Mouse (Mus musculus): ENCODE results near the gene Cybc1.

The Cybc1 gene

DNA sequence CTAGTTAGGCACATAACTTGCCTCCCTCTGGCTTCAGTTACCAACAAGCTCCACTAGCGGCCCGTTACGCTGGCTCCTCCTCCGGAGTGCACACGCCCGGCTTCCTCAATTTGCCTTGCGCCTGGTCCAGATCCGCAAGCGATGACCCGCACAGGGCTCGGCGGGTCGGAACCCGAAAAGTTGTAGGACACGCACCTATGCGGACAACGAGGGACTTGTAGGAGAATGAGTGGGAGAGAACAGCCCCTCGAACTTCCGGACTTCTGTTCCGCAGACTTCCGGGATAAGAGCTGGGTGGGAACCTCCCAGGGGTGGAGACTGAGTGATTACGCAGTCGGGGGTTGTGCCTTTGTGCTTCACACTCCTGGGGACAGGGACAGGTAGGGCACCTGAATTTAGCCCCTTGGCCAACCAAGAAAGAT, at the start of gene Cybc1:
Gene Cybc1 (minus strand): TSS at position 305 of the 422 bp plus-strand sequence.
- DNase-seq: peak; percentile 72 to 87

DNA sequence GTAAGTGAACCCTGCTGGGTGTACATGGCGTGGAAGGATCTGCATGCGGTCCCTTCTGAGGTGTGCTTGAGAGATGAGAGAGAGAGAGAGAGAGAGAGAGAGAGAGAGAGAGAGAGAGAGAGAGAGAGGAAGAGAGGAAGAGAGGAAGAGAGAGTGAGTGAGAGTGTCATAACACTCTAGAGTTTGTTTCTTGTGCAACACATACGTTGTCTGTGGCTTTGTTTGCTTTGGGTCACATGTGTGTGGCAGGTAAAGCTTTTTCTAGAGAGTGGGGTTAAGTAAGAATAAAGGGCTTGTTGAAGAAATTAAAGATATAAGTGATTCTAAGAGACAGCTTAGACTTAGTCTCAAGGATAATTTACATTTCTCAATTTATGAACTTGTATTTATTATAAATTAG, 48.9 kb upstream of the Cybc1 start:
- no peak for DNase-seq

DNA sequence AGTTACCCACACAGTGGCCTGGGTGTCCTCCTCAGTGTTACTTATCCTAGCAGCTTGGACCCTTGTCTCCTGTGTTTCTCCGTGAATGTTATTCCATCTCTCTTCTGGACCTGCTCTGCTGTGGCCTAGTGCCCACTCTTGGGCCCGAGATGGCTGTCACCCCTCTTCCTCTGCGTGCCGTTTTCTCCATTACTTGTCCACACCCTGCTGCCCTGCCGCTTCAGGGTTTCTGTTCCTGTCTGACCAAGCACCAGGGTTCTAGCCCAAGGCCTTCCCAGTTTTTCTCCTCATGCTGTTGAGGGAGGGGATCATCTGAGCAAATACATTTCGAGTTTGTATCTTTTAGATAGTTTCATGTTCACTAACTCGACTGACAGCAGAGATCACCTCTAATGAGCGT, 48.4 kb upstream of the Cybc1 start:
- DNase-seq: no peak

DNA sequence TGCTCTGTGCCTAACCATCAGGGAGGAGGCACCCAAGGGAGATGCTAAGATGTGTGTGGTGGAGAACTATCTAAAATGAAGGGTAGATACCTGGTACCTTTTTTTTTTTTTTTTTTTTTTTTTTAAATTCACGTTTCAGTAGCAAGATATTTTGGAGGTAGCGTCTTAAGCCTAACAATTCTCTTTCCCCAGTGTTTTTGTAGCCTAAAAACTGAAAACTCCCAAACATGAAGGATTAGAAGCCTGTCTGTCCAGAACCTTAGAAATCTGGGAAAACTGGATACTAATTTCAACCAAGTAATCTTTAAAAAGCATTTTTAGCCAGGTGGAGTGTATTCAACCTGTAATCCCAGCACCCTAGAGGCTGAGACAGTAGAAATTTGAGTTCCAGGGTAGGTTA, 32.0 kb upstream of the Cybc1 start:
- no peak for DNase-seq

DNA sequence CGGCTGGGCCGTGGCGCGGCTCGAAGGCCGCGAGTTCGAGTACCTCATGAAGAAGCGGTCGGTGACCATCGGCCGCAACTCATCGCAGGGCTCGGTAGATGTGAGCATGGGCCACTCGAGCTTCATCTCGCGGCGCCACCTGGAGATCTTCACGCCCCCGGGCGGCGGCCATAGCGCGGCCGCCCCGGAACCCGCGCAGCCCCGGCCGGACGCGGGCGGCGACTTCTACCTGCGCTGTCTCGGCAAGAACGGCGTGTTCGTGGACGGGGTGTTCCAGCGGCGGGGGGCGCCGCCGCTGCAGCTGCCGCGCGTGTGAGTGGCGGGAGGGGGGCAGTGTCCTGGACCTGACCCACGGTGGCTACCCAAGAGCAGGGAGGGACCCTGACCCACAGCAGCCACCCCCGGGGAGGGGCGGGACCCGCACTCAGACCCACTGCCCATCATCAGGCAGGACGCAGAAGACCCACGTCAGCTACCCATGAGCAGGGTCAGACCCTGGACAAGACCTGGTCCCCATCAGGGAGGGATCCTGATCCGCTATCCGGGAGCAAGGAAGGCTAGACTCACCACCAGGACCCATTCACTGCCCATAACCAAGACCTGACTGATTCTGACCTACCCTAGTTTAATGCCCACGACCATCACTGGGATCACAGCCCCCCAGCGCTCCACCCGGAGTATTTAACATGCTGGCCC, 31.2 kb upstream of the Cybc1 start:
- peak; percentile 29 to 45 for DNase-seq

DNA sequence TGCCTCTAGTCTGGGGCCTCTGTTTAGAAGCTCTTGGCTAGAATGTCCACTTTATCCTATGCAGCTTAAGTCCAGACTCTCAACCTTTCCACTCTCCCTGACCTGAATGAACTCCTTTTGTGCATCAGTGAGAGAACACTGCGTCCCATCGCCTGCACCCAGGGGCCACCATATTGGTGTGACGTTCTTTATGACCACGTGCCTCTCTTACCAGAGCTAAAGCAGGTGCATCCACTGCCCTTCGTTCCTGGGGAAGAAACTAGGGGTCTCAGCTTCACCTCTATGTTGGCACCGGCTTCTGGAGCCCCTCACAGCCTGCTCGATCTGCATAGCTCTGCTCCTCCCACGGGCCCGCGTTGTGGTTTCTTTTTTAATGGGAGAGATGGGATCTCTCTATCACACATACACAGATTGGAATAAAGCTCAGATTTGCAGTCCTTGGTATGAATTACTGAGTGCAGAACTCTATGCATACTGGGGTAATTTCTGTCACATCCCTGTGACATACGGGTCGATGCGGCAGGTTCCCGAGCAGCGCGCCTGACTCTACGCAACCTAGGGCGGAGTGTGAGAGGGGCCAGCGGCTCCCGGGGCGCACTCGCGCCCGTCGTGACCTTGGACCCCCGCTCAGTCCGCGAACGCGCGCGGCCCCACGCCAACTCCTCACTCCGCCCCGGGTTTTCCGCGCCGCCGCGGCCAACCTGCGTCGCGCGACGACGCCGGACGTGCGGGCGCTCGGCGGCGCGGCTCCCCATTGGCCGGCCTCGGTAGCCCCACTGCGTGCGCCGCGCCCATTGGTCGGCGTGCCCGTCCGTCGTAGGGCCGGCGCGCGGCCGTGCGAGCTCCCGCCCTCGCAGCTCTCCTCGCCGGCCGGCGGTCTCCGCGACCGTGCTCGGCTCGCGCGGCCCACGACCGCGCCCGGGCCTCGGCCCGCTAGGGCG, 30.3 kb upstream of the Cybc1 start, which contains the start of gene Foxk2:
Gene Foxk2 (plus strand): TSS at position 831 of the 941 bp plus-strand sequence.
- DNase-seq: peak; percentile 73 to 79

DNA sequence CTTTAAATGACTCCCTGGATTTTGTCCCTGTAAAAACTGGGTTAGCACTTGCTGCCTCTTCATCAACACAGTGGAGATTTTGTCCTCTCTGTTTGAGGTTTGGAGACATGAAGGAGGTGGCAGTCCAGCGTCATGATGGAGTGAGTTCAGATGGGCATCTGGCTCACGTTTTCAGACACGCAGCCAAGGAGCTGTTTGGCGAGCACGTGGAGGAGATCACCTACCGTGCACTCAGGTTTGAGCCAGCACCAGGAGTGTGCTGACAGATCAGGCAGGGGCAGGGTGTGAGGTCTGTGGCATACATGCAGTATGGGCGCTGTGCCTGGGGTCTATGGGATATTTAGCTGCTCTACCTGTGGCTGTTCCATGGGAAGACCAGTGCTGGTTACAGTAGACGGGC, 21.1 kb upstream of the Cybc1 start:
- DNase-seq: no peak

DNA sequence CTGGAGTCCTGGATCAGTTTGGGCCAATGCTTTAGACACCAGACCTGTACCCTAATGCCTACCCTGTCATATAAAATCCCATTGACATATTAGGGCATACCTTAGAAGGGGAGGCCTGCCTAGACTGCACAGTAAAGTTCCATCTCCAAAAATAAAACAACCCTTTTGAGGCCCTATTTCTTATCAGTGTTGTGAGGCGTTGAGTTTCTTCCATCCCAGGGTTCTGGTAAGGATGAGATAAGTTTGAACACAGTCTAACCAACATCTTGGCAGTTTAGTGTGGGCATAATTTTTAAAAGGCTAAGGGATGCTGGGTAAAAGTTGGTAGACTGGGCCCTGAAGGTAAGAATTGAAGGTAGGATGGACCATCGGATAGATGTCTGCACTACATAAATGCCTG, 10.5 kb upstream of the Cybc1 start:
- no peak for DNase-seq

DNA sequence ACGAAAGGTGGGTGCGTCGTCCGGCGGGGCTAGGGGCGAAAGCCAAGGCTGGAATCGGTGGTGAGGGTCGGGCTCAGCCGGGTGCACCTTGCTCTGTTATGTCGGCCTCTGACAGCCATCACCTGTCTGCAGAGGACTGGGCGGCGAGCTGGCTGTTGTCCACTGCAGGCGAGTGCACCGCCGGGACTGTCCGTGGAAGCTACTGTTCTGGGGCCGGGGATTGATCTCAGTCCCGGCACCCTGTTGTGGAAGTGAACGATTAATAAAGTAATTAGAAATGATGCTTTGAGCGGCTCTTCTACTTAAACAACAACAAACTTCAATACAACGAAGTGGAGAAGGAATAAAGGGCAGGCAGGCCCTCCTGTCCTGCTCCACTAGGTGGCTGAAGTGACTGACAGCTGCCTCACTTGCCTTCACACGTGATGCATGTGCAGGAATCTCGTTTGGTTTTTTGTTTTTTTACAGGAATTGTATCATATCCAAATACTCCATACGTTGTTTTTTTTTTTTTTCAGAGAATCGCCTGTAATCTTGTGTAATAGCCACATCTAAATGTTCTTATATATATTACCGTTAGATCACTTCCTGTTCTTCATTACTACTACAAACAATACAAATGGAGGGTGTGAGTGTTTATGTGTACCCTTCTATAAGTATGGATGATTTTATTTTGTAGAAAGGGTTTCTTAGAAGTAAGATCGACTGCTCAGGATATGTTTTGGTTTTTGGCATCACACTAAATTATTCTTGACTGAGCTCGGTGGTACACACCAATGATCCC, 8.4 kb upstream of the Cybc1 start:
- DNase-seq: peak in 1 of 2 experiments; percentile 49

DNA sequence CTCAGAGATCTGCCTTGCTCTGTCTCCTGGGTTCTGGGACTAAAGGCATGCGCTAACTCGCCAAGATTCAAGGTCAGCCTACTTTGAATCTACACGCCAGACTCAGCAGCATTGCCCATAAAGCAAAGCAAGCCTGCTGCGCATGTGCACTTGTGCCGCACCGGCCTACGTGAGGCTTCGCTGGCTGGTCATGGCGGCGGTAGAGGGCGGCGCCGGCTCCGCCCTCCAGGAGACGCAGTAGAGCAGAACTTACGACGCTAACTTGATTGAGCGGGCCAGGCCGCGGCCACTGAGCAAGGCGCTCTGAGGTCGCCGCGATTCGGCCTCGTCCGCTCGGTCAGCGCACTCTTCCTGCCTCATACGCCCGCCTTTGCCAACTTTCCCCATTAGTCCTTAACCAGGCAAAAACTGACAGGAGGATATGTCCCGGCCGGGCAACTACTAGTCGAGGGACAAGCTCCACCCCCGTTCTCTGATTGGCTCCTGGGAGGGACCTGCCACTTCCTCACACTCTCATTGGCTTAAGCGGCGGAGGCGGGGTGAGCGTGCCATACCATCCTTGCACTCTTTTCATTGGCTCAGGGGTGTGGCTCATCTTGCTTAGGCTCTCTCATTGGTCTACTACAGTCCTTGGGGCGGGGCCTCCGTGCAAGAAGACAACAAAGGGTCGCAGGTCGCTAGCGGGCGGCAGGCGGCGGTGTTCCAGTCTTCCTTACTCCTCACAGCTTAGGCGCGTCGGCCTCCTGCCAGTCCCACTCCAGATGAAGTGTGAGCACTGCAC, 7.6 kb upstream of the Cybc1 start, which contains the start of gene Narf:
Gene Narf (plus strand): TSS at position 690 of the 781 bp plus-strand sequence.
- peak; percentile 99 to 100 for DNase-seq

DNA sequence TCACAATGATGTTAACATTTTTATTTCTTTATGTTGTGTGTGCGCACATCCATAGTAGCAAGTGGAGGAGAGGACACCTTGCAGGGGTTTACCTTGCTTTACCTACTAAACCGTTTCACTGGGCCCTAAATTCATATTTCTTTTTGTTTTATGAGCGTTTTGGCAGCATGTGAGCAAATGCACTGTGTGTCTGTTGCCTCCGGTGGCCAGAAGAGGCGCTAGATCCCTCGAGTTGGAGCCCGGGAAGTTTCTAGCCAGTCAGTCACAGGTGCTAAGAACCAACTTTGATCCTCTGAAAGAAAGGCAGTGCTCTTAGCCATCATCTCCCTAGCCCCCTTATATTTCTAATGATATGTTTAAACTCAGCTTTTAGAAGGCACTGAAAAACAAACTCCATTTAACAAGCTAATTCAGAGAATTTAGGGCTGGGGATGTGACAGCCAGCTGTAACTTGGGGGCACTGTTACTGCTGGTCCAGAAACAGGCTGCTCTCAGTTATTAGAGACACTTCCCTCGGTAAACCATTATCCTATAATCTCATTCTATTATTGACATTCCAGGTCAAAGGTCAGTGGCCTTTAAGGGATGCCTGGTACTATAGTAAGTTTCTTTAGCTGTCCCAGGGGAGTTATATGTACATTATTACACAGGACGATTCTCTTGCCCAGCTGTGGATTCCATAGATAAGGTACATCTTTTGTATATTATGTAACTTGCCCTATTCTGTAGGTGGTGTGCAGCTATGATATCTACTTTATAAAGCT, 6.5 kb upstream of the Cybc1 start:
- peak; percentile 46 to 63 for DNase-seq

DNA sequence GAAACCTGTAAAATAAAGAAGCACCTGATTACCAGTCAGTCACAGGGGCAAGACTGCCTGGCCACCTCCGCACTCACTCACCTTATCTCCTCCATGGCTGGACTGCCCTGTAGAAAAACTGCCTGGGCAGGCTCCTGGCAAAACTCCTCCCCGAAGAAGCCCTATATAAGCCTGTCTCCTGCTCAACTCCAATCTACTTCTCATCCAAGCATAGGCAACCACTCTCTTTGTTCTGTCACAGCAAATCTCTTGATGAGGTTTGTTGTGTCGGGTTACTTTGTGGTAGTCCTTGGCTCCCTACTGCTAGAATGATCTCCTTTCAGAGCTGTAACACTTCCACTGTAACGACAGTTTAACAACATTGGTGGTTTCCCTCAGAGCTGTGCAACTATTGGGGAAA, 3.6 kb upstream of the Cybc1 start:
- no peak for DNase-seq

DNA sequence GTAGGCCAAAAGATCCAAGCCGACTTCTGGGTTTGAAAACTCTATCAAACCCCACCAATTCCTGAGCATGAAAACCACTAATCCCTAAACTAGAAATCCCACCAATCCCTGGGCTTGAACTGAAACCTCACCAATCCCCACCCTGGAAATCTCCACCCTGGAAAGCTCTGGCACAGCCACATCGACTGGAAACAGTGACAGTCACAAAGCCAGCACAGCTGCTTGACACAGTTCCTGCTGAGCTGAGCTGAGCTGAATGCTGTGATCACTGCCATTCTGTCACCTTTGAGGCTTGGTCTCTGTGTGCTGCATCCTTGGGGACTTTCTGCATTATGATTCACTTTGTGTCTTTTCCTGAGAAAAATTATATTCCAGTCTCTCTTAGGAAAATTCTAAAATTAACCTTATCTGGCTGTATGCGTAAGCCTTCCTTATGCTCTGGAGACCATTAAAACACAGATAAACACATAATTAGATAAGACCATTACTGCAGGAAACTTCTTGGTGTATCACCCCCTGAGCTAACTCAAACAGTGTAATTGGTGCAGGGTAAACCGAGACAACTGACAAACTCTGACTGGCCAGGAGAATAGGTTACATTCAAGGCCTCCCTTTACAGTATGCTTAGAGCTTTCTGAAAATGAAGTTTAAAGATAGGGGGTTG, 2.6 kb upstream of the Cybc1 start:
- DNase-seq: no peak

DNA sequence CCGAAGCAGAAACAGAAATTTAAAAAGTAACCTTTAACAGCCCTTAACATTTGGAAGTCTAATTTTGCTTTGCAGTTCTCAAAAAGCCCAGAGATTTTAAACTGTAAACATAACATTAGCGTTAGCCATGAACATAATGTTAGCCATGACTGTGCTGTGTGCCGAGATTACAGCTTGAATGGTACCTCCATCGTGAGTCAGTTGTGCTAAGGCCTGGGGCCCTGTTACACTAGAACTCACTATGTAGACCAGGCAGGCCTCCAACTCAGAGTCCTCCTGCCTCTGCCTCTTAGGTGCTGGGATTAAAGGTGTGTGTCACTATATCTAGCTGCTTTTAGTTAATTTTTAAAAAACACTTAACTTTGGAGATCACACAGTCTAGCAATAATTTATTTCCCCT, 2.1 kb upstream of the Cybc1 start:
- no peak for DNase-seq

DNA sequence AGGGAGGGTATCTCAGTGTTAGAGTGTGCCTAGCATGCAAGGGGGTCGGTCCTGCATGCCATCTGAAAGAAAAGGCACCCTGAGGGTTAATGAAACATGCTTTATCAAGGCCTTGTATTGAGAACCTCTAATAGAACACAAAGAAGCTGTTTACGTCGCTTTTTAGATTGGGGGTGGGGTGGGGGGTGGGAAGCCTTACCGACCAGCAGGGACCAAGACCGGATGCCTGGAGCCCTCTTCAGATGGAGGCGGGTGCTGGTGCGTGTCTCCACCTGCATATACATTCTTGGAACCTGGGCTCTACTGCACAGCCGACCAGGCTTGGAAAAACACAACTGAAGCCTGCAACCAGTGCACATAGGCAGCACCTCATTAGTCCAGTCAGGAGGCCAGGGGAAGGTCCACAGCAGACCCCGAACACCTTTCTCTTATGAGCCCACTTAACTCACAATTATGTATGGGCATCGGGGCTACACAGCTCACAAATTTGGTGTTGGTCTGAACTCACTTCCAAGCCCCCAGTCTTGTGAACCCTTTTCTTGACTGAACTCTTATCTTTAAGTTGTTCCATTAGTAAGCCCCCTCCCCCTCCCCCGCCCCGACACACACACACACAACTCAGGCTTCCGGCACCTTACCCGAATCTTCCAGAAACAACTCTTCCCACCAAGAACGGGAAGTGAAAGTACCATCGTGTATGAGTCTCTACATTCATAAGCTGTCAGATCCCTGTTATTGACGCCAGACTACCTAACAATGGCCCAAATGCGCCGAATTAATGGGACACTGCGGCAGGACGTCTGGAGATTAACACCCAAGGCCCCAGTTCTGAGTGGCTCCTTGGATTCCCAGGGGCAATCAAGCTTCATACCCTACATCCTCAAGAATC, 749 bp downstream of the Cybc1 start:
- peak; percentile 14 to 38 for DNase-seq

DNA sequence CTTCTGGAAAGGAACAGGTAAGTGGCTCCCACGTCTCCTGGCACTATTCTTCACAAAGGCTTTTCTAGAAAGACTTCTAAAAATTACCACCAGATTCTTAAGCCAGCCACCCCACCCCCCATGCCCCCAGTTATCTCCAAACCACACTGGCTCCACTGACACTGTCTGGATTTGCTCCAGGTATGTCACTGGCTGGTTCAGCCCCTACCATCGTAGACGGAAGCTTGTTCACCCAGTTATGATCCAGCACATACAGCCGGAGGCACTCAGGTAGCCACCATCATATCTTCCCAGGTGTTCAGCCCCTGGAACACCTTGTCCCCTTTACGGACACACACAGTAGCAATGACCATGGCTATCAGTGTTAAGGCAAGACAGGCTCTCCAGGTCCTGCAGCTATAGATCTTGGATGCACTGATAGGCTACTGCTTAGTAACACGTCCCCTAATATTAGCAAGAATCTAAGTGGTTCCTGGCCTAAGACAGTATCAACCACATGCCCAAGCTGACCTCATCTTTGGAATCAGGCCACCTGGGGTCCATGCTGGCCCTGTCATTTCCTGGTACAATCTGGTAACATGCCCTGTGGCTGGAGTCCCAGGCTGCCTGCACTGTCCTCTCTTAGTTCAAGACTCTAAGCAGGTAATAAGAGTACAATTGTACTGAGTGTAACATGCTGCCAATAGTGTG, 7.7 kb downstream of the Cybc1 start:
- no peak for DNase-seq

DNA sequence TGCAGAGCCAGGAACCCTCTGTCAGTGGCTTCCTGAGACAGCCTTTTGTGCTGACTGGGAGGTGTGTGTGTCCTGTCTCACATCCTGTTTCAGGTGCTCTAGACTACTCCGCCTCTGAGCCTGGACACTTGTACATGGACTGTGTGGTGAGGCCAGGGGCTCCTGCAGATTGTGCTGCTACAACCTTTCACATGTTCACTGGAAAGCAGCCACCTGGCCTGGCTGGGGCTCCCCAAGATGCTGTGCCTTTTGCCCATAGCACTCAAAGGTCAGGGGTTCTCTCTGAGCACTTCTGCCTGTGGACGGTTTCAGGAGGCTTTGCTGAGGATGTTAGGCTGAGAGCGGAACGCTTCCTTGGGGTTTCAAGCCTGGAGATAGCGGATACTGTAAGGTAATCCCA, 8.4 kb downstream of the Cybc1 start:
- DNase-seq: no peak

DNA sequence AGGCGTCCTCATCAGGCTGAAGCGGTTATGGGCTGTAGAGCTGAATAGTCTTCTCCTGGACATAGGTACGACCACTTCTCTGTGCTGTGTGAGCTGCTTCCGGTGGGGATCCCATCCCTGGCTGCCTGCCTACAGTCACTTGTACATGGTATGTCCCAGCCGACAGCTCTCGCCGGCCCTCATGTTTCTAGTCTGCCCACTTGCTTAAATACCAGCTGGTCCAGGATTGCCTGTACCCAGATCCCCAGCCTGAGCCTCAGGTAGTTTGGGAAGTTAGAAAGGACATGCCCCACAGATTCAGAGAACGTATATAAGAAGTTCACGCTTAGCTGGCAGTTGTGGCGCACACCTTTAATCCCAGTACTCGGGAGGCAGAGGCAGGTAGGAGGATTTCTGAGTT, 9.3 kb downstream of the Cybc1 start:
- DNase-seq: no peak

DNA sequence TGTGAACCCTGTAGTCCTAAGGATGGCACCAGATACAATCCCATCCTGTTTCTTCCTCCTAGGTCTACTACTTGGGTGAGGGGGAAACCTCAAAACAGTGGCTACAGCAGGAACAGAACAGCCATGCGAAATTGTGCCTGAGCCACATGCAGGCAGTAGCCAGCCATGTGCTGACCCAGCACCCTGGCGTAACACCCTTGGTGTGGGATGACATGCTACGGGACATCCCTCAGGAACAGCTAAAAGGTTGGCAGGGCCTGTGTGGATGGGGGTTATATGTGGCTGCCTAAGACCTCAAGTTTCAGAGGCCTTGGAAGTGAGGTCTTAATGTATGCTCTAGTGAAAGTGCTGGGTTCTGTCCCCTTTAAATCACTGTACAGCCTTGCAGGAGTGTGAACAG, 12.3 kb downstream of the Cybc1 start:
- DNase-seq: no peak

Data from thymus, adult 18-20 months (tissue).